Mouse (Mus musculus) activated CD4-positive, CD25-positive, alpha-beta regulatory T cell (primary cell): ENCODE results near the gene Spns1. TPM values are rescaled to one million over a fixed set of nuclear protein-coding genes. Genes with fewer than 3 reads are reported as not detected.

ENCODE experiments used
- polyA plus RNA-seq, 2 experiments: library from polyadenylated mRNA; unstranded; fragments of 100-300 nt; shearing (Covaris generic); gene quantifications; one replicate each; pipeline ENCODE4 v1.2.1; 2017

The Spns1 gene
- 10 to 100 TPM; 43.1 to 44.7 TPM for polyA plus RNA-seq

GRCm38 (mm10) chr7:126377278-126378158 is at the start of gene Spns1:
Gene Spns1, minus strand, starts transcription at chr7:126377450.

GRCm38 (mm10) chr7:126414725-126415124 is 37.5 kb upstream of the Spns1 start, which contains the start of gene Cd19:
Gene Cd19, minus strand, starts transcription at chr7:126414889.

GRCm38 (mm10) chr7:126396298-126397119 is 19.3 kb upstream of the Spns1 start, which contains the start of gene Nfatc2ip:
Gene Nfatc2ip, minus strand, starts transcription at chr7:126396737.

GRCm38 (mm10) chr7:126369393-126369792 is 7.9 kb downstream of the Spns1 start, which contains the start of gene Lat:
Gene Lat, minus strand, starts transcription at chr7:126369570.

Other genes starting within 250 kb of the Spns1 start
- gene Xpo6, start 176.9 kb downstream of the Spns1 start, polyA plus RNA-seq, result 100 to 1,000 TPM; 122 to 156 TPM
- 10 to 100 TPM; 39.1 to 41.3 TPM for gene Sbk1, start 104.8 kb downstream of the Spns1 start, polyA plus RNA-seq
- gene Lat, start 7.9 kb downstream of the Spns1 start, polyA plus RNA-seq, result 100 to 1,000 TPM; 699 to 796 TPM
- gene Nfatc2ip, start 19.3 kb upstream of the Spns1 start, polyA plus RNA-seq, result 1 to 10 TPM; 4.7 to 6.0 TPM
- 1 to 10 TPM; 2.7 to 6.1 TPM for gene Cd19, start 37.4 kb upstream of the Spns1 start, polyA plus RNA-seq
- 10 to 100 TPM; 43.4 to 61.1 TPM for gene Rabep2, start 51.3 kb upstream of the Spns1 start, polyA plus RNA-seq
- gene Atp2a1, start 85.7 kb upstream of the Spns1 start, polyA plus RNA-seq, result under 1 TPM; 0.60 to 0.97 TPM
- 10 to 100 TPM; 36.2 to 52.7 TPM for gene Sh2b1, start 98.0 kb upstream of the Spns1 start, polyA plus RNA-seq
- 100 to 1,000 TPM in 1 of 2 experiments, 10 to 100 TPM in 1; 97.6 to 106 TPM for gene Tufm, start 109.9 kb upstream of the Spns1 start, polyA plus RNA-seq
- 100 to 1,000 TPM in 1 of 2 experiments, 10 to 100 TPM in 1; 94.3 to 103 TPM for gene Atxn2l, start 126.0 kb upstream of the Spns1 start, polyA plus RNA-seq
- 100 to 1,000 TPM; 180 to 184 TPM for gene Eif3c, start 189.0 kb upstream of the Spns1 start, polyA plus RNA-seq
- 1 to 10 TPM in 1 of 2 experiments, under 1 TPM in 1; 0.98 to 4.1 TPM for gene Apobr, start 207.5 kb upstream of the Spns1 start, polyA plus RNA-seq
- gene Cln3, start 208.4 kb upstream of the Spns1 start, polyA plus RNA-seq, result 100 to 1,000 TPM in 1 of 2 experiments, 10 to 100 TPM in 1; 50.3 to 115 TPM
- under 1 TPM in 1 of 2 experiments, not detected in 1; 0.17 TPM for gene Il27, start 217.5 kb upstream of the Spns1 start, polyA plus RNA-seq